Mouse (Mus musculus) heart, adult 2 months (tissue): ENCODE data around the gene Mgat5. TPM values are rescaled to one million over a fixed set of nuclear protein-coding genes. Genes with fewer than 3 reads are reported as not detected.

Experiments
- DNase-seq, 2 experiments: peaks; one replicate each; pipeline ENCODE4 v3.0.0; 2021
- H3K27ac ChIP-seq: fragments of 200-600 bp; 2 replicates; pipeline ENCODE4 v1.8.1; 2022
- H3K27me3 ChIP-seq: fragments of 200-500 bp; 2 replicates; pipeline ENCODE4 v1.6.1; 2012; ENCODE audit warnings: mild to moderate bottlenecking, low read length, inconsistent platforms, mixed read lengths; ENCODE audit not compliant: control insufficient read depth, insufficient read depth
- H3K36me3 ChIP-seq: fragments of 200-500 bp; 2 replicates; pipeline ENCODE4 v1.6.1; 2012; ENCODE audit warnings: low read length, inconsistent platforms; ENCODE audit not compliant: control insufficient read depth, insufficient read depth
- H3K4me1 ChIP-seq: fragments of 200-500 bp; 2 replicates; pipeline ENCODE4 v1.6.1; 2011; ENCODE audit warnings: low read length; ENCODE audit not compliant: control insufficient read depth, insufficient read depth
- H3K4me3 ChIP-seq: fragments of 200-600 bp; 2 replicates; pipeline ENCODE4 v1.8.1; 2022
- H3K79me2 ChIP-seq: fragments of 200-500 bp; replicated peaks from 2 replicates; pipeline ENCODE4 v1.6.1; 2012; ENCODE audit warnings: mild to moderate bottlenecking, inconsistent platforms, low read length, moderate library complexity, mixed read lengths; ENCODE audit not compliant: control insufficient read depth, insufficient read depth
- H3K9ac ChIP-seq: fragments of 200-500 bp; 2 replicates; pipeline ENCODE4 v1.6.1; 2012; ENCODE audit warnings: low read depth, mild to moderate bottlenecking, control low read depth, inconsistent platforms, low read length, mixed read lengths
- CTCF ChIP-seq: fragments of 200-600 bp; IDR thresholded peaks from 2 replicates; pipeline ENCODE4 v1.8.1; 2022; ENCODE audit warnings: antibody characterized with exemption, mild to moderate bottlenecking, moderate library complexity
- EP300 ChIP-seq: fragments of 200-500 bp; IDR thresholded peaks from 2 replicates; pipeline ENCODE4 v1.6.1; 2011; ENCODE audit warnings: low read depth, low read length, control low read depth; ENCODE audit not compliant: insufficient read depth
- POLR2A ChIP-seq: fragments of 200-500 bp; IDR thresholded peaks from 2 replicates; pipeline ENCODE4 v1.6.1; 2011; ENCODE audit warnings: mild to moderate bottlenecking, low read depth, low read length, control low read depth; ENCODE audit not compliant: insufficient read depth
- WGBS: fragments of 180-500 bp; shearing (Covaris S2); methylation state at CpG from one replicate; pipeline ENCODE4 v1.1.7; 2018; 5-methylcytosine and 5-hydroxymethylcytosine counted together
- intact Hi-C: fragments of 180-260 bp; cut with DNase I; formaldehyde crosslinking; loops from one replicate; pipeline ENCODE4 v1.15.1; 2025
- polyA plus RNA-seq: library from polyadenylated mRNA; depleted of rRNA; stranded (reverse); fragments of >200 nt; gene quantifications from 2 replicates; pipeline ENCODE4 v1.2.3, GENCODE M21; 2012
- total RNA-seq, 2 experiments: library from RNA; stranded (reverse); gene quantifications; 2 replicates each; pipeline ENCODE4 v1.2.3; 2021

The Mgat5 gene
- total and polyA plus RNA-seq, 3 experiments: 5.6 to 16.7 (median 13.6) TPM

GRCm38 (mm10) chr1:127416971-127417370 is 212.2 kb downstream of the Mgat5 start:
- intact Hi-C loops: no loop called here
- Histone ChIP-seq H3K79me2 (no peaks in the 10 kb centered on the region), H3K4me1 (peaks cover 2% of the 10 kb centered on the region; the same call in 1 of the 2 replicates), H3K4me3 (no peak overlapping the region), H3K9ac (no peak overlapping the region), H3K36me3 (peaks cover 6% of the 10 kb centered on the region), H3K27ac (no peak overlapping the region), H3K27me3 (no peaks in the 10 kb centered on the region)
- no peak for DNase-seq
- 65% methylated on average over 1 of the region's 1 CpGs for WGBS
- TF ChIP-seq CTCF (no peak), EP300 (no peak), POLR2A (no peak)

DNA sequence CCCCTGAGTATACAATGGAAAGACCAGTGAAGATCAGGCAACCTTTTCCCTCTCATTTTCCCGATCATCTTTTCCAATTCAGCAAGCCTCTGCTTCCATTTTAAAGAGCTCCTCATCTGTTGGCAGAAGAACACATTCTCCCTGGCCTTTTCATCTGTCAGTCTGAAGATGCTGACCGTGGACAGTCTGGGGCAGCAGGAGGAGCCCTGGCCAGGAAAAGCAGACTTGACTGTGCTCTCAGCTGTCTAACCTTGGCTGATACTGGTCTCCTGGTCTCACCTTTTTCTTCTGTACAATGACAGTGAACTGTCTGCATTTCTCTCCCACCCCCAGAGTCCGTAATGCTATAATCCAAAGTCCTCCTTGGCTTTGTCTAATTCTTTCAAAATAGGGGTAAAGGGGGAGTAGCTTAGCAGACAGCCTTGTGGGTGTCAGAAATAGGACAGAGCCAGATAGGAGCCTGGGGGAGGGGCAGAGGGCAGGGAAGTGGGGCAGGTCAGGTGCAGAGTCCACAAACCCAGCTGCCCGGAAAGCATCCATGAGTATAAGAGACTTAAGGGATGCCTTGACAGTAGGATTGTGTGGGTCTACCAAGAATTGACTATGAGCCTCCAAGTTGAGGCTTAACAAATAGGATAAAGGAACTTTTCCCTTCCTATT is 214.2 kb downstream of the Mgat5 start:
- no peaks in the 10 kb centered on the region for H3K79me2 ChIP-seq
- TF ChIP-seq POLR2A: no peak
- TF ChIP-seq CTCF: no peak
- TF ChIP-seq EP300: no peak
- no peak overlapping the region for H3K9ac ChIP-seq
- no peak overlapping the region for H3K27ac ChIP-seq
- H3K27me3 ChIP-seq: no peaks in the 10 kb centered on the region
- no peak for DNase-seq
- no peak overlapping the region for H3K4me3 ChIP-seq
- intact Hi-C loops: no loop called here
- H3K4me1 ChIP-seq: no peaks in the 10 kb centered on the region
- WGBS: 72% methylated on average over 4 of the region's 4 CpGs
- peaks cover 2% of the 10 kb centered on the region for H3K36me3 ChIP-seq

- H3K27ac ChIP-seq: no peak overlapping the region
- WGBS: 65% methylated on average over 7 of the region's 7 CpGs
- DNase-seq: no peak
Observed at GRCm38 (mm10) chr1:127419581-127419980, 214.8 kb downstream of the Mgat5 start.

DNA sequence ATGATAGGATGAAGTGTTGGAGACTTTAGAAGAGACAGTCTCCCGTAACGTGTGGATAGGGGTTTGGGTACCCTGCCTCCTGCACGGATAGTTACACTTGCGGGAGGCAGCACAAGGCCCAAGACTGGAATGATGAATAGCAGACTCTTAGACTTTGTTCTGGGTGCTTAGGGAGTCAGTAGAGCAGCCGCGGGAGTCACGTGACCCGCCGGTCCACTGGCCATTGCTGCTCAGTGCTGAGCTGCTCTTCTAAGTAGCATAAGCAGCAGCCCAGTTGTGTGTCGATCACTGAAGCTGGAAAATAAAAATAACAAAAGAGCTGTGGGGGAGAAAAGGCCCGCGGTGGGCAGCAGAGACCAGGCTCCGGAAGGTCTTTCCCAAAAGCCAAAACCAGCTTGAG is 215.6 kb downstream of the Mgat5 start:
- DNase-seq: no peak
- Histone ChIP-seq H3K36me3 (no peaks in the 10 kb centered on the region), H3K4me1 (no peaks in the 10 kb centered on the region), H3K4me3 (no peak overlapping the region), H3K9ac (no peak overlapping the region), H3K27ac (no peak overlapping the region), H3K27me3 (no peaks in the 10 kb centered on the region), H3K79me2 (no peaks in the 10 kb centered on the region)
- intact Hi-C loops: no loop called here
- WGBS: 82% methylated on average over 13 of the region's 13 CpGs
- TF ChIP-seq POLR2A (no peak), EP300 (no peak), CTCF (no peak)

More at GRCm38 (mm10) chr1:127419581-127419980, 214.8 kb downstream of the Mgat5 start:
- Histone ChIP-seq H3K79me2 (no peaks in the 10 kb centered on the region), H3K4me3 (no peak overlapping the region), H3K36me3 (no peaks in the 10 kb centered on the region), H3K9ac (no peak overlapping the region), H3K27me3 (no peaks in the 10 kb centered on the region), H3K4me1 (no peaks in the 10 kb centered on the region)
- intact Hi-C loops: no loop called here
- TF ChIP-seq POLR2A (no peak), EP300 (no peak), CTCF (no peak)

DNA sequence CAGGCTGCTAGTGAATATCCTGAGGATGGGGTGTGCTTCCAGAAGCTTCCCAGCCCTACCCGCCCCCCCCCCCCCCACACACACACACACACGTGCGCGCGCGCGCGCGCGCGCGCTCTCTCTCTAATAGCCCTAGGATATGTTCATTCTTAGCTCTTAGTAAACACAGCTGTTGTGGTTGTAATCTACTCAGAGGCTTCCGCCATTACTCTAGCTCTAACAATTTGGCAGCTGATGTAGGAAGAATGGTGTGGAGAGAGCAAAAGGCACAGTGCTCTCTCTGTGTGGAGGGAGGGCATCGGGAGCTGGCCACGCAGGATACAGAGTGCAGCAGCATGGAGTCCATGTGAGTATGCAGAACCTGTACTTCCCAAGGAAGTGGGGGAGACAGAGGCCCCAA is 216.0 kb downstream of the Mgat5 start:
- intact Hi-C loops: no loop called here
- whole genome bisulfite sequencing: 90% methylated on average over 15 of the region's 15 CpGs
- Histone ChIP-seq H3K27ac (no peak overlapping the region), H3K27me3 (no peaks in the 10 kb centered on the region), H3K36me3 (no peaks in the 10 kb centered on the region), H3K9ac (no peak overlapping the region), H3K4me1 (no peaks in the 10 kb centered on the region), H3K79me2 (no peaks in the 10 kb centered on the region), H3K4me3 (no peak overlapping the region)
- TF ChIP-seq EP300: no peak
- TF ChIP-seq POLR2A: no peak
- TF ChIP-seq CTCF: no peak
- DNase-seq: no peak

- Histone ChIP-seq H3K9ac (no peak overlapping the region), H3K36me3 (no peaks in the 10 kb centered on the region), H3K79me2 (no peaks in the 10 kb centered on the region), H3K27me3 (no peaks in the 10 kb centered on the region), H3K4me3 (no peak overlapping the region), H3K4me1 (no peaks in the 10 kb centered on the region), H3K27ac (no peak overlapping the region)
- intact Hi-C loops: no loop called here
- no peak for DNase-seq
- 85% methylated on average over 4 of the region's 4 CpGs for WGBS
- no peak for TF ChIP-seq CTCF
- no peak for TF ChIP-seq EP300
- TF ChIP-seq POLR2A: no peak
Observed at GRCm38 (mm10) chr1:127422565-127422964, 217.8 kb downstream of the Mgat5 start.
